Mouse (Mus musculus): ENCODE results near the gene 2210408I21Rik. TPM values are rescaled to one million over a fixed set of nuclear protein-coding genes. Genes with fewer than 3 reads are reported as not detected.

Gene 2210408I21Rik
- polyA plus RNA-seq (2014; fragmentation: Illumina TruSeq; extraction: RNeasy Lipid Tissue Mini Kit (QIAGEN cat#74804); ENCODE audit: low replicate concordance) = 3.6 TPM

GRCm38 (mm10) chr13:77134931-77135620 lies at the start of gene 2210408I21Rik, which contains the start of gene Slf1:
2210408I21Rik (plus strand) TSS chr13:77135540.
Slf1 (minus strand) TSS chr13:77135473.

Other genes starting within 250 kb of the 2210408I21Rik start
- 19.6 TPM for gene Slf1, start 67 bp upstream of the 2210408I21Rik start, polyA plus RNA-seq (2014; fragmentation: Illumina TruSeq; extraction: RNeasy Lipid Tissue Mini Kit (QIAGEN cat#74804); ENCODE audit: low replicate concordance)